Mouse (Mus musculus): Measurements from ENCODE around the gene Gm10642. TPM values are rescaled to one million over a fixed set of nuclear protein-coding genes. Genes with fewer than 3 reads are reported as not detected.

Gene Gm10642
- total RNA-seq, 2 experiments from 2014 or later: 0.60 to 1.1 TPM

DNA sequence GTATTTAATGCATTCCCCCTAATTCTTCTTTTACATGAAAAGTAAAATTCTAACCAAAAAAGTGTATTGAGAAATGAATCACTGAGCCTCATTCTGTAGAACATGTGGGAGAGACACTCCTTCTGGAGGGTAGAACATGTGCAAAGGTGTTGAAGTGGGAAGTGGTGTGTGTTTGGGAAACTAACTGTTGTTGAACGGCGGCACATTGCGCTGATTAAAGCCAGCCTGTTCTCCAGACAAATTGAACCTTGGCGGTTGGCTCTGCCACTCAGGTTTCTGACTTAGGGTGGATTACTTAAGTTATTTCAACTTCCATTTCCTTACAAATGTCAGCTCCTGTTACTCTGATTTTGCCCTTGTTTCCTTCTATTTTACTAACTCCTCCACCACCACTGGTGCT, 17.6 kb downstream of the Gm10642 start:
- DNase-seq: no peak

DNA sequence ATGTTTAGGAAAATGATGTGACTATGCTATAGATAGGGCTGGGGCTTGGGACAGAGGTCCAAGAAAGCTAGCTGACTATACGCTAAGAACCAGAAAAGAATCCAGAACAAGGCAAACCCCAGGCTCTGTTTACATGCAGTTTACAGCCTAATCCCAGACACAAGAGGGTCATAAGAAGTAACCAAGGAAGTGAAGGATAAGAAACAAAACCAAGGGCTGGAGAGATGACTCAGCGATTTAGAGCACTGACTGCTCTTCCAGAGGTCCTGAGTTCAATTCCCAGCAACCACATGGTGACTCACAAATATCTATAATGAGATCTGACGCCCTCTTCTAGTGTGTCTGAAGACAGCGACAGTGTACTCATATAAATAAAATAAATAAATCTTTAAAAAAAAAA, 19.1 kb downstream of the Gm10642 start:
- no peak for DNase-seq

DNA sequence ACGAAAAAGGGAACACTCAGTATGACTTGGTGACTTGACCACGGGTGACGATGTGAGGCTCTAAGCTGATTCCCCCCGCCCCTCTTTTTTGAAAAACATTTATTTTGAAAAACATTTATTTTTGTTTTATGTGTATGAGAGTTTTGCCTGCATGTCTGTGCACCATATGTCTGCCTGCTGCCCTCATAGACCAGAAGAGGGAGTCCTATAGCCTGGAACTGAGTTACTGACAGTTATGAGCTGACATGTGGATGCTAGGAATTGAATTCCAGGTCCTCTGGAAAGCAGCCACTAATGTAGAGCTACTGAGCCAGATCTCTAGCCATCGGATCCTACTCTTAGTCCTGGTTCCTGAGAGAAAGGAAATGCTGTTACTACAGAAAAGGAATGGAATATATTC, 19.9 kb downstream of the Gm10642 start:
- DNase-seq: no peak

GRCm38 (mm10) chr9:70678682-70679131, 22.7 kb downstream of the Gm10642 start, which contains the start of gene Adam10:
Gene Adam10, plus strand, starts transcription at chr9:70678997.
- peak; percentile 100 for DNase-seq

- peak; percentile 68 for DNase-seq
Measured at GRCm38 (mm10) chr9:70679132-70680091, 23.4 kb downstream of the Gm10642 start.

DNA sequence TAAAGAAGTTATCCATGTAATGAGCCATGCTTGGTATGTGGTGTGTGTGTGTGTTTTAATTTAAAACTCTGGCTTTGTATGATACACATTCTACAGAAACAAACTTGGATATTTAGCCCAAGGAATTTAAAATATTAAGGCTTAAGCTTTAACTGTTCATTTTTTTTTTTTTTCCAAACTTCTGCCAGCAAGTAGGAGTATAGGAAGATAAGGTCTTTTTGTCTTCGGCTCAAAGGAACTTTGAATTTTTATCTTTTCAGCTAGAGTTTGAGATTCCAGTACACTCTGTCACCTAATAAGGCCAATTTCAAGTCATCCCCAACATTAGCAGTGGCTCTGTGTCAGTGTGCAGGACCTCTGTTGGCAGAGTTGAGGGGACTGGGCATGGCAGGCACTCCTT, 26.2 kb downstream of the Gm10642 start:
- DNase-seq: no peak

DNA sequence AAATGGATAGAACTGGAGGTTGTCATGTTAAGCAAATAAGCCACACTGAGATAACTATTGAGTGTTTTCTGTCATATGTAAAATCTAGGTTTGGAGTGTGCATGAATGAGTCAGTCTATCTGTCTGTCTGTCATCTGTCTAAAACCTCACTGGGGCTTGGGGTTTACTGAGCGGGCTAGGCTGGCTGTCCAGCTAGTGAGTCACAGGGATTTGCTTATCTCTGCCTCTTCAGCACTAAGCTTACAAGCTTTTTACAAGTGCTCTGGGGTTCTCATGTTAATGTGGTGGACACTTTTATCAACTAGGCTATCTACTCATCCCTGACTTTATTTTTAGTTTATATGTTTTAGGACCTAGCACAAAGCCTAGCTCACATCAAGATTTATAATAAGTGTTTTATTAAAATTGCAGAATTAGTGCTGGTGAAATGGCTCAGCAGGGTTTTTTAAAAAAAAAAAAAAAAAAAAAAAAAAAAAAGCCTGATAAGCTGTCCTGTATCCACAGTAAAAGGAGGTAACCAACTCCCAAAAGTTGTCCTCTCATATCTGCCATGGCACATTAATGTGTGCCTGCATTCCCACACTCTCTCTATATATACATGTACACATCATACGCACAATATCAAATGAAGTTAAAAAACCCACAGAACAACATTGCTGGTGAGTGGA, 32.4 kb downstream of the Gm10642 start:
- no peak for DNase-seq

- DNase-seq: no peak
Measured at GRCm38 (mm10) chr9:70689926-70690325, 33.9 kb downstream of the Gm10642 start.

DNA sequence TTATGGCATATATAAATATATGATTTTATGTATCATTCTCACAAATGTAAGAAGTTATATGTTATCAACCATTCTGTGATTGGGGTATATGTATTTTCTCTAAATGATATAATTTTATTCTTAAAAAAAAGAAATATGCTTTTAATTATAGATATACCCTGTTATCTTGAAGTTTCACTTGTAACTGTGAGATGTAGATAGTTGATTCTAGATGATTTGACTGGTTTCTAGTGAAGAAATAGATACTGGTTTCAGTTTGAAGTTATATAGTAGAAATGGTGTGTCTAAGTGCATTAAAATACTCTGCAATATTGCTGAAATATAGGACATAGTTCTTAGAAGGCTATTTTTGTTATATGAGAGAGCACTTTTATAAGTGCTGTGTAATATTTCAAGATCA, 34.5 kb downstream of the Gm10642 start:
- DNase-seq: no peak

DNA sequence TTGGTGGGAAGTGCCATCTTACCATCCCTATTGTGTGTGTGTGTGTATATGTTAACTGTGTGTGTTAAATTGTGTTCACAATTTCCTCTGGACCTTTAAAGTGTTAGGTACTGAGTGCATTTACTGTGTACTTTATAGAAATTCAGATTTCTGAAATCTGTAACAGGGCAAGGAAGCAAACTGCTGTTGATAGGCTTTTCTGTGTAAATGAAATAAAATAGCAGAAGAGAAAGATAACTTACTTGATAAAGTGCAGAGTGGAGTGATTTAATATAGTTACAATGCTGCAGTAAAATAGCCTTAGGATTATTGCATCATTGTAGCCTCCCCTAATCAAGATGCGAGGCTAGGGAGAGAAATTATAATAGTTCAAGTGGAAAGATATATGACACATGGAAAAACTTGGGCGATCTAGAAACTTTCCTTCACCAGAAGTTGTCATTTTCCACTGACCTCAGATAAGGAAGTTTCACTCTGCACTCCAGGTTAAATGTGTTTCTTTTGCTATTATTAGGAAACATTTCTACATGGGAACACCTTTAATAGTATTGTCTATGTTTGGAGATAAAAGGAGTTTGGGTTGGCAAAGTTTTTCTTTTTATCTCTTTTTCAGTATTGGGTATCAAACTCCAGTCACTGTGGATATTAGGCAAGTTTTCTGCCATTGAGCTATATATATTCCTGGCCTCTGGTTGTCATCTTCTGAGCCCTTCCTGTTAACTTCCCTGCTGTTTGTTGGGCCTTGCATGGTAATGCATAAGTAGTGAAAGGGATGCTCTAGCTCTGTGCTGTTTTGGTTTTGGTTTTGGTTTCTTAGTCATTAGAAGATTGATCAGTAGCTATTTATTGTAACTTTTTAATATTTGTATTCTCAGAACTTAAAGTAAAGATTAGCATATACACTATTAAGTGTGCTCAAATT, 36.0 kb downstream of the Gm10642 start:
- DNase-seq: no peak

GRCm38 (mm10) chr9:70695723-70696122, 39.7 kb downstream of the Gm10642 start:
- no peak for DNase-seq

- no peak for DNase-seq
Measured at GRCm38 (mm10) chr9:70698090-70698489, 42.0 kb downstream of the Gm10642 start.

DNA sequence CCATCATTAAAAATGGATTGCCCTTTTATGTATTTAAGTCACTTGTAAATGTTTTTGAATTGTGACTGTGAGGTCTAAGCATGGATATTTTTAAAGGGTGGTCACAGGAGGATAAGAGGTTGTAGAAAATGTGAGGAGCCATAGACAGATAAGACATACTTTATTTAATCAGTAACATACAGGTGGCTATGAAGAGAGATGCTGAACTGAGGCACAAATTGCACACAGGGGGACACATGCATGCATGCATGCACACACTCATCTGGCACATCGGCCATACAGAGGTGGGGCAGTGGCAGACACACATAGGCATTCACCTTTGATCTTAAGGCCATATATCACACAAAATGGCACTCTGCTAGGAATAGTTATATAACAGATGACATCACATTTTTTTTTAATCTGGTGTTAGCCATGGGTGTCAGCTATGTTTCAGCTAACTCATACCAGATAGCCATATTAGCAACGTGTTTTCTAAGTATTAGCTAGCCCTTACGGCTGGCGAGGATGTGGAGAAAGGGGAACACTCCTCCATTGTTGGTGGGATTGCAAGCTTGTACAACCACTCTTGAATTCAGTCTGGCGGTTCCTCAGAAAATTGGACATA, 47.6 kb downstream of the Gm10642 start:
- no peak for DNase-seq

- no peak for DNase-seq
Measured at GRCm38 (mm10) chr9:70706444-70706843, 50.4 kb downstream of the Gm10642 start.

Other genes with a start within 250 kb of the Gm10642 start
- gene Ccnb2, start 234.7 kb upstream of the Gm10642 start, total RNA-seq (2021): 10 to 100 TPM; 23.9 to 26.1 TPM
- 10 to 100 TPM; 31.4 to 36.9 TPM for gene Rnf111, start 152.5 kb upstream of the Gm10642 start, total RNA-seq (2021)
- 10 to 100 TPM; 27.4 to 36.0 TPM for gene Sltm, start 113.5 kb upstream of the Gm10642 start, total RNA-seq (2021)
- gene Mindy2, start 923 bp downstream of the Gm10642 start, total RNA-seq (2021): 10 to 100 TPM; 17.5 to 21.2 TPM
- gene Adam10, start 22.7 kb downstream of the Gm10642 start, total RNA-seq (2021): 10 to 100 TPM; 54.1 to 59.2 TPM